Mouse (Mus musculus) megakaryocyte, embryonic 14.5 days (primary cell): ENCODE measurements around the gene Zfp235. TPM values are rescaled to one million over a fixed set of nuclear protein-coding genes. Genes with fewer than 3 reads are reported as not detected.

ENCODE experiments used
- H3K27me3 ChIP-seq: replicated peaks from 2 replicates; pipeline ENCODE3; 2012; ENCODE audit warnings: inconsistent platforms
- H3K36me3 ChIP-seq: replicated peaks from 2 replicates; pipeline ENCODE3; 2012; ENCODE audit warnings: low read length, inconsistent platforms, mixed read lengths
- H3K4me1 ChIP-seq: 2 replicates; pipeline ENCODE4 v1.6.1; 2012; ENCODE audit warnings: inconsistent platforms
- H3K4me3 ChIP-seq: replicated peaks from 2 replicates; pipeline ENCODE3; 2012; ENCODE audit warnings: moderate library complexity, mild to moderate bottlenecking, inconsistent platforms
- H3K9me3 ChIP-seq: 2 replicates; pipeline ENCODE4 v1.6.1; 2012; ENCODE audit warnings: inconsistent platforms
- FLI1 ChIP-seq: IDR thresholded peaks from 2 replicates; pipeline ENCODE4 v1.6.1; 2012; ENCODE audit warnings: low read length, inconsistent platforms, mixed read lengths
- GATA1 ChIP-seq: IDR thresholded peaks from 3 replicates; pipeline ENCODE4 v1.6.1; 2012; ENCODE audit warnings: mixed read lengths, low read length, inconsistent platforms, borderline replicate concordance
- polyA plus RNA-seq: library from polyadenylated mRNA; stranded (reverse); fragments of >175 nt; gene quantifications from 2 replicates; pipeline ENCODE4 v1.2.3, GENCODE M21; 2012; ENCODE audit warnings: low replicate concordance; ENCODE audit not compliant: insufficient read depth

Zfp235 gene
- polyA plus RNA-seq = 1.00 and 2.8 TPM in 2 replicates

DNA sequence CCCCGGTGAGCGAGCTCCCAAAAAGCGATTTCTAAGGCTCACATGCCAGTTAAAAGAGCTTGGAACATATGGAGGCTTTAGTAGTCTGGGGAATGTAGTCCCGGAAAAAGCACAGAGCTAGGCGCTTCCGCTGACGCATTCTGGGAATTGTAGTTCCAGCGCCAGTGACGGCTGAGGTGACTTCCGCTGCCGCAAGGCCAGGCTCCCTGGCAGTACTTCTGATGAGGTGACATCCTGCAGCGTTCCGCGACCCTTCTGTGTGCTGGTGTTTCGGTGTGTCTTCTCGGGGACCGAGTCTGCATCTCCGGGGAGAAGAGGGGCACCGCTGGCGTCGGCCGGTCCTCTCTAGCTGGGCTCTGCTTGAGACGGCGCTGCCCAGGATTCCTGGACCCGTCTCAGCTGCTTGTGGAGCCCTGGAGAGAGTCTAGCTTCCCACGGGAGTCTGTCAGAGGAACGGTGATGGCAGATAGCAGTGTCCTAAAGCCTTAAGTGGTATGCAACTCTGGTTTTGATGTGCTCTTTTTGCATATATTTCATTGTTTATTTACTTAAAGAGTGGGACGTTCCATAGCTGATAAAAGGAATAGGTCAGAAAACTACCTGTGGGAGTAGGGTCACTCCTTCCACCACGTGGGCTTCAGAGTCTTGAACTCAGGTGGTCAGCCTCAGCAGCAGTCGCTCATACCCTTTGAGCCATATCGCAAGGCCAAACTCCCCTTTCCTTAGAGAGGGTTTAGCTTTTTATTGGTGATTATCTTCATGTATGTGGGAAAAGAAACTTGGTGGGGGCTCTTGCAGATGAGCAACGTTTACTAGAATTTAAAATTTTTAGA lies at the start of gene Zfp235:
Zfp235 (plus strand) TSS at position 174 of the 833 bp plus-strand sequence.
- TF ChIP-seq GATA1 (no peak), FLI1 (no peak)
- Histone ChIP-seq H3K36me3 (peaks cover 38% of the 10 kb centered on the region), H3K9me3 (peaks cover 5% of the 10 kb centered on the region; the same call in 1 of the 2 replicates)

DNA sequence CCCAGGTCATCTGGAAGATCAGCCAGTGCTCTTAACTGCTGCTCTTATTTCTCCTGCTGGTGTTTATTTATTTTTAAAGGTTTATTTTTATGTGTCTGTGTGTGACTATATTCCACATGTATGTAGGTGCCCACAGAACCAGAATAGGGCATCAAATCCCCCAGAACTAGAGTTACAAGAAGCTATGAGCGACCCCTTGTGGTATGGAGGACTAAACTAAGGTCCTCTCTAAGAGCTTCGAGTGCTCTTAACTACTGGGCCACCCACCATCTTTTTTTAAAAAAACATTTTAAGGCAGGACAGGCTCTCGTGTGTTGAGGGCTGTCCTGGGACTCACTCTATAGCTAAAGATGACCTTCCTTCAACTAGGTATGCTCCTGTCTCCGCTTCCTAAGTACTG lies 47.1 kb upstream of the Zfp235 start:
- Histone ChIP-seq H3K9me3 (0 out of 2 replicates have a peak, but pooled peaks cover 5% of the 10 kb centered on the region), H3K4me1 (peaks cover 40% of the 10 kb centered on the region), H3K4me3 (no peak overlapping the region), H3K27me3 (no peaks in the 10 kb centered on the region), H3K36me3 (peaks cover 57% of the 10 kb centered on the region)
- TF ChIP-seq GATA1 = no peak
- TF ChIP-seq FLI1 = no peak

More for the DNA sequence above, at the start of gene Zfp235:
- Histone ChIP-seq H3K4me3 (peak within 1 kb of the TSS; percentile 93), H3K4me1 (peaks cover 27% of the 10 kb centered on the region), H3K27me3 (peaks cover 3% of the 10 kb centered on the region)

DNA sequence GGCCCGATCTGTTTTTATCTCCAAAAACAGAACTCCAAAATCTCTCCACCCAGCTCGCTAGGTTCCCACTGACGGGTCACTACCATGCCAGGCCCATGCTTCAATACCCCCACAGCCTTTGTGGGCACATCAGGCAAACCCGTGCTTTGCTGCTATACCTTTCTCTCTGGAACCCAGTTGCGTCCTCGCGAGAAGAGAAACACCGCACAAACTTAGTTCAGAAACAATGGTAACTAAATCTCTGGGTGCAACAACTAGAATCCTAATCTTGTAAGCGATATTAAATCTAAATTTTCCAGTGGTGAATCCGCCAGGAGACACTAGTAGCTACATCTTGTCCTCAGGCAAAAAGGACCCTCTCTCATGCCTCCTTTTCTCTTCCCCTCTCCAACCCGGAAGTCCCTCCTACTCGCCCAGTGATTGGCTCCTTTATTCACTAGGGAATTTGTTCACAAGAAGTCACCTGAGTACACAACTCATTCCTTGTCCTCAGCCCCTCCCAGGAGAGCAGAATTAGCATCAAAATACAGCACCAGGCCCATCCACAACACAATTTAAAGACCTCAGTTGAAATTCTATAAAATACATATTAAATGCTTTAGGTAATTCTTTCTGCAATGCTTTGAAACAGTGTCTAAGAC lies 46.4 kb upstream of the Zfp235 start:
- TF ChIP-seq FLI1 (no peak), GATA1 (no peak)
- H3K4me1 ChIP-seq = peaks cover 34% of the 10 kb centered on the region
- H3K4me3 ChIP-seq = no peak overlapping the region
- H3K36me3 ChIP-seq = peaks cover 60% of the 10 kb centered on the region
- peaks cover 6% of the 10 kb centered on the region for H3K9me3 ChIP-seq
- no peaks in the 10 kb centered on the region for H3K27me3 ChIP-seq

DNA sequence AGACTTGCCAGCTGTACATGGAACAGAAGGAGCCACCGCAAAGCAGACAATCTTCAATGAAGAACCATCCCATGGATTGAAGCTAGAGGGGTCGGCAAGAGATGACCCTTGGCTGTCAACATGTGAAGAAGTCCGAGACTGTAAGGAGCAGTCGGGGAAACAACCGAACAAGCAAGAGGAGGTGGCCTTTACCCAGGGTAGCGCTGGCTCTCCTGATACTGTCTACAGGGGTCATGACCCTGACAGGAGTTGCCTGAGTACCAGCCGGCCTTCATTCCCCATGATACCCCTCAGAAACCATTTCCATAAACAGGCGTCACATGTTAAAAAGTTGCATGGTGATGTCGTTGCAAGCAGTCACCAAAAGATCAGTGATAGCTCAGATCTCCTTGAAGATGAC lies 29.6 kb upstream of the Zfp235 start:
- Histone ChIP-seq H3K9me3 (peaks cover 99% of the 10 kb centered on the region), H3K36me3 (peaks cover 100% of the 10 kb centered on the region), H3K27me3 (no peaks in the 10 kb centered on the region), H3K4me3 (peak overlapping the region; percentile 38), H3K4me1 (peaks cover under 1% of the 10 kb centered on the region; the same call in 1 of the 2 replicates)
- TF ChIP-seq FLI1 = no peak

DNA sequence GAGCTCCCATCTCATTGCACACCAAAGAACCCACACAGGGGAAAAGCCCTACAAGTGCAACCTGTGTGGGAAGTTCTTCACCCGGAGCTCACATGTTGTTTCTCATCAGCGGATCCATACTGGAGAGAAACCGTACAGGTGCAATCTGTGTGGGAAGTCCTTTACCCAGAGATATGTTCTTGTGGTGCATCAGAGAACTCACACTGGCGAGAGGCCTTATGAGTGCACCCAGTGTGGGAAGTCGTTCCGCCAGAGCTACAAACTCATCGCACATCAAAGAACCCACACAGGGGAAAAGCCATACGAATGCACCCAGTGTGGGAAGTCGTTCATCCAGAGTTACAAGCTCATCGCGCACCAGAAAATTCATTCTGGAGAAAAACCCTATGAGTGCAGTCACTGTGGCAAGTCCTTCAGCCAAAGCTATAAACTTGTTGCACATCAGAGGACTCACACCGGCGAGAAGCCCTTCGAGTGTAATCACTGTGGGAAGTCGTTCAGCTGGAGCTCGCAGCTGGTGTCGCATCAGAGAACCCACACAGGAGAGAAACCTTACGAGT lies 28.7 kb upstream of the Zfp235 start:
- no peaks in the 10 kb centered on the region for H3K4me1 ChIP-seq
- no peaks in the 10 kb centered on the region for H3K27me3 ChIP-seq
- H3K4me3 ChIP-seq = no peak overlapping the region
- H3K36me3 ChIP-seq = peaks cover 95% of the 10 kb centered on the region
- TF ChIP-seq GATA1 = no peak
- no peak for TF ChIP-seq FLI1
- H3K9me3 ChIP-seq = peaks cover 97% of the 10 kb centered on the region

DNA sequence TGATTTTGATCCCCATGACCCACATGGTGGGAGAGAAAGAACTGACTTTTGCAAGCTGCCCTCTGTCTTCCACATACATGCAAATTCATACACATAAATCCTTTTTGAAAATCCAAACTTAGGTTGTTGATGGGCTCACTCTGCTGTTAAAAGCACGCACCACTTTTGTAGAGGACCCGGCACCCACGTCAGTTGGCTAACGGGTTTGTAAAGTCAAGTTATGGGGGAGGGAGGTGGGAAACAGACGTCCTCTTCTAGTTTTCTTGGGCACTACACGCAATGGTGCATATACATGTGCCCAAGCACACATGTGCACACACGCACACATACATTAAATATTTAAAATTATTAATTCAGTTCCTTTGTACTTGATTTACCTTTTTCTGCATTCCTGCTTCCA lies 23.1 kb upstream of the Zfp235 start:
- Histone ChIP-seq H3K4me3 (no peak overlapping the region), H3K9me3 (peaks cover 66% of the 10 kb centered on the region), H3K36me3 (peaks cover 53% of the 10 kb centered on the region), H3K27me3 (no peaks in the 10 kb centered on the region), H3K4me1 (no peaks in the 10 kb centered on the region)
- TF ChIP-seq GATA1 = no peak
- TF ChIP-seq FLI1 = no peak

DNA sequence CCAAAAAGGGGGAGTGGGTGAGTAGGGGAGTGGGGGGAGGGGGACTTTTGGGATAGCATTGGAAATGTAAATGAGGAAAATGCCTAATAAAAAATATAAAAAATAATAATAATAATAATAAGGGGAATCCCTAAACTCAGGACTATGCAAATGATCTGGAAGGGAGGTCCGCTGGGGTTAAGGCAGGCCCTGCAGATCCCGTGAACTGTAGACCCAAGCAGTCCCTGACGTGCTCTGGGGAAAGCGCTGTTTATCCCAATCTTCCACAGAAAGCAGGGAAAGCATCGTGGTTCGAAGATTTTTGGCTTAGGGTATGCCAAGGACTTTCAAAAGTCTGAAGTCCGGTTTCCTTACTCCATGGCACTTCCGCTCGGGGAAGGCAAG lies 22.2 kb upstream of the Zfp235 start:
- no peaks in the 10 kb centered on the region for H3K4me1 ChIP-seq
- H3K9me3 ChIP-seq = peaks cover 64% of the 10 kb centered on the region
- TF ChIP-seq FLI1 = no peak
- TF ChIP-seq GATA1 = no peak
- H3K27me3 ChIP-seq = no peaks in the 10 kb centered on the region
- no peak overlapping the region for H3K4me3 ChIP-seq
- peaks cover 44% of the 10 kb centered on the region for H3K36me3 ChIP-seq

DNA sequence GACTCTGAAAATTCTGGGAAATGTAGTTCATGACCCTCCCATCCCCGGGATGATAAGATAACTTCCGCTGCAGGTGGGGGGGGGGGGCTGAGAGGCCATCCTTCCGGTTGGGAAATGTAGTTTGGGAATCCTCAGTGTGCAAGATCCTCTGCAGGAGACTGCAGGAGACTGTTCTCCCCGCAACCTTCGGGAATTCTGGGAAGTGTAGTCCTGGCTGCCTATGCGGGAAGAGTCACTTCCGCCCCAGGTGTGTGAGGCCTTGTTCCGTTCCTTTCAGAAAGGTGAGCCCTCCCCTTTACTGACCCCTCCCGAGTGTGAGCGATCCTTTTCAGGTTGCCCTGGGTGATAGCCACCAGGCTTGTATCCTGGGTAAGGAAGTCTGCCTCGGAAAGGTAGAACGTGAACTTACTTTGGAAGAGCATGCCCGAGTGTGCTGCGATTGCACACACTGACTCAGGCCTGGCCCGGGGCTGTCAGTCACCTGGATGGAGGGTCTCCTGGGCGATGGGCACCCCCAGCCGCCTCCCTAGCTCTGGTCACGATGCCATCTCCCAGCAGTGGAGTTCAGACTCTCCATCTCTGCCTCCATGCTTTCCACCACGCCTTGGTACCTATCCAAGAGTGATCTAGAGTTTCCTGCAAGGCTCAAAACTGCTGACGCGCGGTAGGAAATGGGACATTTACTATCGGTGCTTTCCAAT lies 21.7 kb upstream of the Zfp235 start, which contains the start of gene Zfp112:
Zfp112 (plus strand) TSS at position 159 of the 701 bp plus-strand sequence.
- H3K9me3 ChIP-seq = peaks cover 60% of the 10 kb centered on the region
- TF ChIP-seq GATA1 = no peak
- TF ChIP-seq FLI1 = no peak
- no peak within 1 kb of the TSS for H3K4me3 ChIP-seq
- peaks cover 39% of the 10 kb centered on the region for H3K36me3 ChIP-seq
- no peaks in the 10 kb centered on the region for H3K4me1 ChIP-seq
- no peaks in the 10 kb centered on the region for H3K27me3 ChIP-seq

DNA sequence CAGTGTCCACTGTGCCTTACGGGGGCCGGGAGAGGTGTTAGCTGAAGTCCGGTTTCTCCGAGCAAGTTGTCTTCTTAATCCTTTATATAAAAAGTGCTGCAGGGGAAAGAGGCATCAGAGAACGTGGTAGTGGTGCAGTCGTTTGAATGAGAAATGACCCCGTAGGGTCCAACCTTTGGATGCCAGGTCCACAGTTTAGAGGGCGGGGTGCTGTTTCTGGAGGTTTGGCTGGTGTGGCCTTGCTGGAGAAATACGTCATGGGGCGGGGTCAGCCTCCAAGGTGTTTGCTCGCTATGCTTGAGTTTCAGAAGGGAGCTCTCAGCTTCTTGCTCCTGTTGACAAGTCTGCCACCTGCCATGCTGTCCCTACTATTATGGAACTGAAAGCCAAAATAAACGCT lies 21.0 kb upstream of the Zfp235 start:
- Histone ChIP-seq H3K4me3 (no peak overlapping the region), H3K36me3 (peaks cover 32% of the 10 kb centered on the region)
- TF ChIP-seq FLI1 = no peak
- TF ChIP-seq GATA1 = no peak

More for the DNA sequence above, 21.0 kb upstream of the Zfp235 start:
- Histone ChIP-seq H3K27me3 (no peaks in the 10 kb centered on the region), H3K4me1 (no peaks in the 10 kb centered on the region), H3K9me3 (peaks cover 60% of the 10 kb centered on the region)
